Mouse (Mus musculus) midbrain, embryonic 16.5 days (tissue): ENCODE data around the gene Dnajc5. TPM values are rescaled to one million over a fixed set of nuclear protein-coding genes. Genes with fewer than 3 reads are reported as not detected.
A peak's percentile ranks its signal among the peaks of the same experiment; 100 is the strongest.

ENCODE experiments used
- ATAC-seq: fragments of 200-750 bp; cut with Nextera tagmentation; 2 replicates; pipeline ENCODE4 v1.8.0; 2017; ENCODE audit warnings: moderate TSS enrichment
- H3K27ac ChIP-seq: fragments of 300-500 bp; sonication (generic); 2 replicates; pipeline ENCODE4 v1.5.1; 2014; ENCODE audit warnings: mild to moderate bottlenecking, low read length, mixed read lengths
- H3K27me3 ChIP-seq: fragments of 300-500 bp; sonication (generic); 2 replicates; pipeline ENCODE4 v1.6.1; 2014; ENCODE audit warnings: low read depth, low read length, mixed read lengths; ENCODE audit not compliant: control insufficient read depth, insufficient read depth
- H3K36me3 ChIP-seq: fragments of 300-500 bp; sonication (generic); 2 replicates; pipeline ENCODE4 v1.6.1; 2014; ENCODE audit warnings: mild to moderate bottlenecking, low read length, moderate library complexity, mixed read lengths; ENCODE audit not compliant: control insufficient read depth, insufficient read depth
- H3K4me1 ChIP-seq: fragments of 300-500 bp; sonication (generic); 2 replicates; pipeline ENCODE4 v1.6.1; 2014; ENCODE audit warnings: mild to moderate bottlenecking, low read length, mixed read lengths; ENCODE audit not compliant: control insufficient read depth, insufficient read depth
- H3K4me2 ChIP-seq: fragments of 300-500 bp; sonication (generic); 2 replicates; pipeline ENCODE4 v1.6.1; 2014; ENCODE audit warnings: mild to moderate bottlenecking, low read length, mixed read lengths
- H3K4me3 ChIP-seq: fragments of 300-500 bp; sonication (generic); 2 replicates; pipeline ENCODE4 v1.5.1; 2014; ENCODE audit warnings: low read depth, mild to moderate bottlenecking, low read length, moderate library complexity, mixed read lengths
- H3K9ac ChIP-seq: fragments of 300-500 bp; sonication (generic); 2 replicates; pipeline ENCODE4 v1.6.1; 2014; ENCODE audit warnings: low read depth, low read length, mixed read lengths
- H3K9me3 ChIP-seq: fragments of 300-500 bp; sonication (generic); replicated peaks from 2 replicates; pipeline ENCODE4 v1.6.1; 2014; ENCODE audit warnings: mild to moderate bottlenecking, low read length, mixed read lengths; ENCODE audit not compliant: control insufficient read depth, poor library complexity, severe bottlenecking
- WGBS: fragments of 180-500 bp; shearing (Covaris S2); extraction: QIAGEN DNeasy Blood & Tissue Kit; methylation state at CpG from one replicate; pipeline ENCODE4 v1.1.7; 2014; 5-methylcytosine and 5-hydroxymethylcytosine counted together
- polyA plus RNA-seq: library from polyadenylated mRNA; unstranded; fragments of >200 nt; fragmentation: Nextera tagmentation; extraction: Ambion mirVana; gene quantifications from 2 replicates; pipeline ENCODE4 v1.2.1, GENCODE M21; 2015

Gene Dnajc5
- polyA plus RNA-seq, 1 experiment from 2014 or later: 302 TPM

- H3K4me2 ChIP-seq: no peak overlapping the region
- H3K36me3 ChIP-seq: peaks cover 6% of the 10 kb centered on the region
- H3K9me3 ChIP-seq: no peaks in the 10 kb centered on the region
- 92% methylated on average over 2 of the region's 2 CpGs for WGBS
- H3K9ac ChIP-seq: no peak overlapping the region
- no peak for ATAC-seq
- H3K27me3 ChIP-seq: no peaks in the 10 kb centered on the region
- H3K27ac ChIP-seq: no peak overlapping the region
- no peak overlapping the region for H3K4me3 ChIP-seq
- H3K4me1 ChIP-seq: peaks cover 10% of the 10 kb centered on the region
Observed at GRCm38 (mm10) chr2:181576613-181577012, 56.3 kb downstream of the Dnajc5 start.

DNA sequence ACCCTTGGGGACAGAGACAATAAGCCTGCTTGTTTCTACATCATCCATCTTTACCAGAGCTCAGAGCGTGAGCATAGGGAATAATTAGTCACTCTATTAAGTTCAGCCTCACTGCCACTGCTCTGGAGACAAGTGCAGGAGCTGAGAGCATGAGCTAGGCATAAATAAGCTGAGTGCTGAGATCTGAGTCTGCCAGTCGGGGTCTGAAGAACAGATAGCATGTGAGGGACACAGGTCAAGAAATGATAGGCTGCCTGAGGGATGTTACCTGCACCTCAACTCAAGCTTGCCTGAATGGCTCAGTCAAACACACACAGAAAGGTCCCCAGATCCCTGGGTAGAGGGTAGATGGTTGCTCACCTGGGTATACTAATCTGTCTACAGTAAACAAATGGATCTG lies 56.8 kb downstream of the Dnajc5 start:
- no peak overlapping the region for H3K4me3 ChIP-seq
- no peaks in the 10 kb centered on the region for H3K27me3 ChIP-seq
- ATAC-seq: no peak
- peaks cover 12% of the 10 kb centered on the region for H3K4me1 ChIP-seq
- no peak overlapping the region for H3K4me2 ChIP-seq
- no peak overlapping the region for H3K27ac ChIP-seq
- peaks cover 5% of the 10 kb centered on the region for H3K36me3 ChIP-seq
- no peak overlapping the region for H3K9ac ChIP-seq
- H3K9me3 ChIP-seq: no peaks in the 10 kb centered on the region
- 74% methylated on average over 2 of the region's 2 CpGs for WGBS

- no peak for ATAC-seq
- Histone ChIP-seq H3K27me3 (no peaks in the 10 kb centered on the region), H3K4me1 (peaks cover 14% of the 10 kb centered on the region), H3K36me3 (peaks cover 2% of the 10 kb centered on the region; the same call in 1 of the 2 replicates), H3K4me2 (no peak overlapping the region), H3K9me3 (no peaks in the 10 kb centered on the region), H3K27ac (no peak overlapping the region), H3K9ac (0 out of 2 replicates have a peak overlapping the region, but pooled peaks have one; percentile 4), H3K4me3 (no peak overlapping the region)
- WGBS: 84% methylated on average over 7 of the region's 7 CpGs
Observed at GRCm38 (mm10) chr2:181577981-181578581, 57.8 kb downstream of the Dnajc5 start.

GRCm38 (mm10) chr2:181578790-181579618 lies 58.7 kb downstream of the Dnajc5 start:
- no peak overlapping the region for H3K9ac ChIP-seq
- WGBS: 74% methylated on average over 5 of the region's 5 CpGs
- no peak for ATAC-seq
- no peak overlapping the region for H3K4me2 ChIP-seq
- H3K4me1 ChIP-seq: peaks cover 14% of the 10 kb centered on the region
- H3K9me3 ChIP-seq: no peaks in the 10 kb centered on the region
- no peaks in the 10 kb centered on the region for H3K27me3 ChIP-seq
- H3K36me3 ChIP-seq: peaks cover 6% of the 10 kb centered on the region
- no peak overlapping the region for H3K4me3 ChIP-seq
- H3K27ac ChIP-seq: no peak overlapping the region

- Histone ChIP-seq H3K9ac (no peak overlapping the region), H3K4me2 (no peak overlapping the region), H3K36me3 (peaks cover 11% of the 10 kb centered on the region), H3K9me3 (no peaks in the 10 kb centered on the region), H3K4me3 (no peak overlapping the region), H3K27me3 (no peaks in the 10 kb centered on the region), H3K27ac (no peak overlapping the region), H3K4me1 (peaks cover 14% of the 10 kb centered on the region)
- 95% methylated on average over 1 of the region's 1 CpGs for WGBS
- ATAC-seq: no peak
Observed at GRCm38 (mm10) chr2:181579681-181580080, 59.4 kb downstream of the Dnajc5 start.

DNA sequence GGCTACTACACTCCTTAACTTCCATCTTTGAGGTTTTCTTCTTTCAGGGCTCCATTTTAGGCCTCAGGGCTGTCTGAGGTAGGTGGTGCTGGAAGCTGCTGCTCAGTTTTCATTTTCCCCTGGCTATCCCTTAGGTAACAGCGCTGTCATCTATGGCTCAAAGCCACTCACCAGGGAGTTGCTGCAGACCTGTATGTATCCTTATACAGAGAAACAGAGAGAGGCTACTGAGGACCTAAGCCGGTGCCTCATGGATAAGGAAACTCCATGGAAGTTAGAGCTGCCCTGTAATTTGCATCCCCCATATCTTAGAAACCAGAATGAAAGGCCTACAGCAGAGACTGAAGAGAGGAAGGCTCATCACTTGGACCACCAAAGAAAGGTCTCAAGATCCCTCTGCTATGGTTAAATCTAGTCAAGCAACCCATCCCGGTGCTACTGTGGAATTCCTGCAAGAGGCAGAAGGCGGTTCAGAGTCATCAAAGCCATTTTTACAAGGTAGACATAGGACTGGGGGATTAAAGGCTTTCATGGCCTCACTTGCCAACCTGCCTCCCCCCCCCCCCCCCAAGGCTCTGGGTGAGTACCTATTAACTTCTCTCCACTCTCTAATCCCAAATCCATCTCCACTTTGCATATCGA lies 60.0 kb downstream of the Dnajc5 start:
- H3K27ac ChIP-seq: peak overlapping the region; percentile 85; the same call in 1 of the 2 replicates
- H3K4me2 ChIP-seq: peak overlapping the region; percentile 83
- H3K4me3 ChIP-seq: peak overlapping the region; percentile 45
- 90% methylated on average over 5 of the region's 5 CpGs for WGBS
- no peak for ATAC-seq
- H3K9me3 ChIP-seq: no peaks in the 10 kb centered on the region
- H3K9ac ChIP-seq: peak overlapping the region; percentile 92
- H3K4me1 ChIP-seq: peaks cover 14% of the 10 kb centered on the region
- peaks cover 12% of the 10 kb centered on the region for H3K36me3 ChIP-seq
- H3K27me3 ChIP-seq: no peaks in the 10 kb centered on the region

- WGBS: 0% methylated on average over 11 of the region's 11 CpGs
- Histone ChIP-seq H3K36me3 (peaks cover 18% of the 10 kb centered on the region), H3K9ac (peak overlapping the region; percentile 92), H3K4me2 (peak overlapping the region; percentile 83), H3K4me1 (peaks cover 14% of the 10 kb centered on the region), H3K27ac (peak overlapping the region; percentile 85), H3K27me3 (no peaks in the 10 kb centered on the region), H3K4me3 (peak overlapping the region; percentile 45), H3K9me3 (no peaks in the 10 kb centered on the region)
- peak; percentile 79 for ATAC-seq
Observed at GRCm38 (mm10) chr2:181581016-181581401, 60.7 kb downstream of the Dnajc5 start.

- no peaks in the 10 kb centered on the region for H3K27me3 ChIP-seq
- H3K9ac ChIP-seq: peak overlapping the region; percentile 92
- peak overlapping the region; percentile 83 for H3K4me2 ChIP-seq
- no peaks in the 10 kb centered on the region for H3K9me3 ChIP-seq
- H3K36me3 ChIP-seq: peaks cover 24% of the 10 kb centered on the region
- peaks cover 14% of the 10 kb centered on the region for H3K4me1 ChIP-seq
- peak overlapping the region; percentile 45 for H3K4me3 ChIP-seq
- H3K27ac ChIP-seq: peak overlapping the region; percentile 85
- under 1% methylated on average over 49 of the region's 49 CpGs for WGBS
- peak; percentile 82 for ATAC-seq
Observed at GRCm38 (mm10) chr2:181581402-181582120, 61.3 kb downstream of the Dnajc5 start.
